Mouse (Mus musculus): ENCODE measurements around the gene St6gal1.

DNA sequence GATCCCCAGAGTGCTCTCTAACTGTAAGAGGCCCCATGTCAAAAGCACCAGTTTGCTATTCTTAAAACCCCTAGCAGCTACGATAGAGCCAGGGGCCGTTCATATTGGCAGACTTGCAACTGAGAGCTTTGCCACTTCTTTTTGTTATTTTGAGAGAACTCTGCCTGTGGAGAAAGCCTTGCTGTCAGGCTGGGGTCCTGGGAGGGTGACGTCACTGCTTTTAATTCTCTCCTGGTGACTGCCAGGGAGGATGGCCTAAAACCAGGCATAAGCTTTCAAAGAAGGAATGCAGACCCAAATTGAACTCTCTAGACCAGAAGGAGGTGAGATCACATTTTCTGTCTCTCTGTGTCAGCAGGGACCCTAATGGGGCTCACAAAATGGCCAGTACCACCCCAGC is 99.4 kb downstream of the St6gal1 start:
- no peak for TF ChIP-seq POLR2A (IDR thresholded peaks at IDR 0.05; ENCODE audit: borderline replicate concordance, insufficient read depth, low read length)
- no peak for TF ChIP-seq CTCF (IDR thresholded peaks at IDR 0.05; ENCODE audit: borderline replicate concordance, insufficient read depth, low read depth, low read length)
